Mouse (Mus musculus): ENCODE data around the gene Sytl3. TPM values are rescaled to one million over a fixed set of nuclear protein-coding genes. Genes with fewer than 3 reads are reported as not detected.
"Not testable (repeated sequence)": the region's sequence is repeated elsewhere in the genome, so short reads cannot be mapped to it uniquely, and the experiment has no call there.

Gene Sytl3
- total and polyA plus RNA-seq, 3 experiments, result 27.6 to 73.2 (median 59.3) TPM

GRCm38 (mm10) chr17:6697224-6697775 is 38.4 kb downstream of the Sytl3 start:
- H3K9ac ChIP-seq (ENCODE audit: insufficient read depth, low read depth); H3K4me1 ChIP-seq (ENCODE audit: control insufficient read depth in 1 of 2, insufficient read depth in 2 of 2); H3K27me3 ChIP-seq (replicated peaks); H3K4me3 ChIP-seq (replicated peaks in 1 of 3; ENCODE audit: low read depth in 2 of 3, low read length in 2 of 3, poor library complexity in 1 of 3); dilution Hi-C loops (cut with MboI; ENCODE audit: extremely low pct_ligation_motif_present, extremely low pct_unique_long_range_greater_than_20kb, low sequenced_read_pairs); H3K79me2 ChIP-seq (replicated peaks; ENCODE audit: control insufficient read depth, extremely low read depth, insufficient read depth, poor library complexity, severe bottlenecking); H3K4me2 ChIP-seq (ENCODE audit: insufficient read depth, low read depth, poor library complexity, severe bottlenecking); in situ Hi-C loops (cut with MboI; ENCODE audit: low pct_ligation_motif_present, low pct_unique_long_range_greater_than_20kb, low sequenced_read_pairs); H3K27ac ChIP-seq (ENCODE audit: insufficient read depth, low read depth); H3K9me3 ChIP-seq (replicated peaks; ENCODE audit: low read length): not testable (repeated sequence)
- TF ChIP-seq SMC3 (IDR thresholded peaks at IDR 0.05; ENCODE audit: low read depth, low read length) (peak; percentile 10), RAD21 (IDR thresholded peaks at IDR 0.05; ENCODE audit: low read depth, low read length) (peak; percentile 5), CTCF (conservative IDR thresholded peaks at IDR 0.05 in 1 of 2, IDR thresholded peaks at IDR 0.05 in 1 of 2; ENCODE audit: low read depth in 2 of 2, low read length in 2 of 2) (peak; percentile 11 to 28; a peak in 2 of 4 replicates)
- peak; percentile 52 for DNase-seq (ENCODE audit: extremely low read depth)
- peaks cover 3 to 20% of the 10 kb centered on the region in 2 experiments for H3K36me3 ChIP-seq (replicated peaks in 1 of 2; ENCODE audit: control insufficient read depth in 1 of 2, insufficient read depth in 1 of 2, low read length in 1 of 2)

- in situ Hi-C loops (cut with MboI; ENCODE audit: low pct_ligation_motif_present, low pct_unique_long_range_greater_than_20kb, low sequenced_read_pairs); H3K9me3 ChIP-seq (replicated peaks; ENCODE audit: low read length); H3K27me3 ChIP-seq (replicated peaks); H3K79me2 ChIP-seq (replicated peaks; ENCODE audit: control insufficient read depth, extremely low read depth, insufficient read depth, poor library complexity, severe bottlenecking); DNase-seq (ENCODE audit: extremely low read depth); H3K27ac ChIP-seq (ENCODE audit: insufficient read depth, low read depth); H3K9ac ChIP-seq (ENCODE audit: insufficient read depth, low read depth); H3K4me2 ChIP-seq (ENCODE audit: insufficient read depth, low read depth, poor library complexity, severe bottlenecking); H3K4me3 ChIP-seq (replicated peaks in 1 of 3; ENCODE audit: low read depth in 2 of 3, low read length in 2 of 3, poor library complexity in 1 of 3); H3K4me1 ChIP-seq (ENCODE audit: control insufficient read depth in 1 of 2, insufficient read depth in 2 of 2); dilution Hi-C loops (cut with MboI; ENCODE audit: extremely low pct_ligation_motif_present, extremely low pct_unique_long_range_greater_than_20kb, low sequenced_read_pairs): not testable (repeated sequence)
- peaks cover 3 to 21% of the 10 kb centered on the region in 2 experiments for H3K36me3 ChIP-seq (replicated peaks in 1 of 2; ENCODE audit: control insufficient read depth in 1 of 2, insufficient read depth in 1 of 2, low read length in 1 of 2)
These were observed 40.6 kb downstream of the Sytl3 start for GRCm38 (mm10) chr17:6699502-6699901.

- in situ Hi-C loops (cut with MboI; ENCODE audit: low pct_ligation_motif_present, low pct_unique_long_range_greater_than_20kb, low sequenced_read_pairs); H3K27ac ChIP-seq (ENCODE audit: insufficient read depth, low read depth); H3K4me1 ChIP-seq (ENCODE audit: control insufficient read depth in 1 of 2, insufficient read depth in 2 of 2); H3K79me2 ChIP-seq (replicated peaks; ENCODE audit: control insufficient read depth, extremely low read depth, insufficient read depth, poor library complexity, severe bottlenecking); H3K4me2 ChIP-seq (ENCODE audit: insufficient read depth, low read depth, poor library complexity, severe bottlenecking); H3K9me3 ChIP-seq (replicated peaks; ENCODE audit: low read length); dilution Hi-C loops (cut with MboI; ENCODE audit: extremely low pct_ligation_motif_present, extremely low pct_unique_long_range_greater_than_20kb, low sequenced_read_pairs); H3K4me3 ChIP-seq (replicated peaks in 1 of 3; ENCODE audit: low read depth in 2 of 3, low read length in 2 of 3, poor library complexity in 1 of 3); H3K9ac ChIP-seq (ENCODE audit: insufficient read depth, low read depth); DNase-seq (ENCODE audit: extremely low read depth); H3K27me3 ChIP-seq (replicated peaks): not testable (repeated sequence)
- peaks cover 3 to 19% of the 10 kb centered on the region in 2 experiments for H3K36me3 ChIP-seq (replicated peaks in 1 of 2; ENCODE audit: control insufficient read depth in 1 of 2, insufficient read depth in 1 of 2, low read length in 1 of 2)
These were observed 41.2 kb downstream of the Sytl3 start for GRCm38 (mm10) chr17:6700077-6700476.

DNA sequence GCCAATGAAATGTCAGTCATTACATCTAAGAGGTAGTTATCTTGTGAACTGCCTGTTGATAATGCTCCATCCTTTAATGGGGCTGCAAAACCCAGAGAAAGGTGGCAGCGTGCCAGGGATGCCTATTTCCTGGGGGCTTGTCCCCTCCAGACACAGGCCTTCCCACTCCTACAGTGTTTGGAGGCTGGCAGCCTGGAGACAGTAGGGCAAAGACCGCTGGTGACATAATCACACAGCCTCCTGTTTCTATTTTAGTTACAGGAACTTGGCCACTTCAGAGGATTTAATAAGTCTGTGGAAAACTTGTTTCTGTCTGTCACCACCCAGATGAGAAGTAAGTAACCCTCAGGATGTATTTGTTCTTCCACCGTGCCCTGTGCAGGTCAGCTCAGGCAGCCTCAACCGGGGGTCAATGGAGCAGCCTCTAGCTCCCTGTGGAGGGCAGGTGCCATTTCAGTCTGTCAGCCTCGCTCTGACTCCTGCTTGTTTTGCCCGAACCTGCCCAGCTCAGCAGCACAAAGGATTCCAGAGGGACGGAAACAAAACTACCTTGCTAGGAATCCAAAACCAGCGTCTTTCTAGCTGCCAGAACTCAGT is 43.8 kb downstream of the Sytl3 start:
- in situ Hi-C loops (cut with MboI; ENCODE audit: low pct_ligation_motif_present, low pct_unique_long_range_greater_than_20kb, low sequenced_read_pairs); H3K4me1 ChIP-seq (ENCODE audit: control insufficient read depth in 1 of 2, insufficient read depth in 2 of 2); dilution Hi-C loops (cut with MboI; ENCODE audit: extremely low pct_ligation_motif_present, extremely low pct_unique_long_range_greater_than_20kb, low sequenced_read_pairs); H3K4me2 ChIP-seq (ENCODE audit: insufficient read depth, low read depth, poor library complexity, severe bottlenecking); DNase-seq (ENCODE audit: extremely low read depth); H3K27ac ChIP-seq (ENCODE audit: insufficient read depth, low read depth); H3K27me3 ChIP-seq (replicated peaks); H3K9ac ChIP-seq (ENCODE audit: insufficient read depth, low read depth); H3K9me3 ChIP-seq (replicated peaks; ENCODE audit: low read length); H3K79me2 ChIP-seq (replicated peaks; ENCODE audit: control insufficient read depth, extremely low read depth, insufficient read depth, poor library complexity, severe bottlenecking); H3K4me3 ChIP-seq (replicated peaks in 1 of 3; ENCODE audit: low read depth in 2 of 3, low read length in 2 of 3, poor library complexity in 1 of 3): not testable (repeated sequence)
- H3K36me3 ChIP-seq (replicated peaks in 1 of 2; ENCODE audit: control insufficient read depth in 1 of 2, insufficient read depth in 1 of 2, low read length in 1 of 2), result peaks cover 6 to 29% of the 10 kb centered on the region in 2 experiments

DNA sequence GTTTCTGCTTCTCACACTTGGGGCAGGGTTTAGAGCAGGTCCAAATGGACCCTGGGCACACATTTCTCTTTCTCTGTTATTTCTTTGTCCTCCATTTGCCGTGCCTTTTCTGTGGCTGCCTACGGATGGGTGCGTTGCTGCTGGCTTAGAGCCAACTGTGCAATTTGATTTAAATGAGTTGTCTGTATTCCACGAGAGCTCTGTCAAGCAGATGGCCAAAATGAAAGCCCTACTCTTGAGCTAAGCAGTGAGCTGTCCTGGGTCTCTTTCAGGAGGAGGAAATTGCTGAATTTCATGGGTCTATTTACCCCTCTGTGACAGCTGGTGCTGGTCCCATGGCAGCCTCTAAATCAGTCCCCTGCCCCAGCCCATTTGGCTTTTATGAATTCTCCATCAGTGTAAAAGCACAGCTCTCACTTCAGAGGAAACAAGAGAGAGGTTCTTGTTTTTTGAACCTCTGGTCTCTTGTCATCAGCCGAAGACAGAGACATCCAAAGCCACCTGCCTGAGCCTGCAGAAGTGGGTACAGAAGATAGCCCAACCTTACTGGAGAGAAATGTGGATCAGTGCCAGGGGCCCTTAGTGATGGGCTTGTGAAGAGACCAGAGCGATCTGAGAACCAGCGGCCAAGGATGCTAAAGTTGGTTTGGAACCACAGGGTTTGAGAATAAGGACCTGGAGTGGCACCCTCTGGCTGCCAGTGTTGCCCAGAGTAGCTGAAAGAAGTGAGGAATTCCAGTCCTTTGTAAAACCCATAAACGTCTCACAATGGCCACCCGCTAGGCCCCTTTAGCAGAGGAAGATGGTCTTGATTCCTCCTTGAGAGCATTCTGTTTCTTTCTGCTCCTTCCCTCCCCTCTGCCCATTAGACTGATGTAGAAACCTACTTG is 44.7 kb downstream of the Sytl3 start:
- H3K4me3 ChIP-seq (replicated peaks in 1 of 3; ENCODE audit: low read depth in 2 of 3, low read length in 2 of 3, poor library complexity in 1 of 3); in situ Hi-C loops (cut with MboI; ENCODE audit: low pct_ligation_motif_present, low pct_unique_long_range_greater_than_20kb, low sequenced_read_pairs); H3K79me2 ChIP-seq (replicated peaks; ENCODE audit: control insufficient read depth, extremely low read depth, insufficient read depth, poor library complexity, severe bottlenecking); H3K4me2 ChIP-seq (ENCODE audit: insufficient read depth, low read depth, poor library complexity, severe bottlenecking); H3K27ac ChIP-seq (ENCODE audit: insufficient read depth, low read depth); H3K4me1 ChIP-seq (ENCODE audit: control insufficient read depth in 1 of 2, insufficient read depth in 2 of 2); H3K27me3 ChIP-seq (replicated peaks); H3K9me3 ChIP-seq (replicated peaks; ENCODE audit: low read length); DNase-seq (ENCODE audit: extremely low read depth); dilution Hi-C loops (cut with MboI; ENCODE audit: extremely low pct_ligation_motif_present, extremely low pct_unique_long_range_greater_than_20kb, low sequenced_read_pairs); H3K9ac ChIP-seq (ENCODE audit: insufficient read depth, low read depth): not testable (repeated sequence)
- peaks cover 8 to 37% of the 10 kb centered on the region in 2 experiments for H3K36me3 ChIP-seq (replicated peaks in 1 of 2; ENCODE audit: control insufficient read depth in 1 of 2, insufficient read depth in 1 of 2, low read length in 1 of 2)

Measured in CH12.LX (cell line).